Mouse (Mus musculus) adrenal gland, postnatal 10 days (tissue): ENCODE measurements around the gene Arhgap31. TPM values are rescaled to one million over a fixed set of nuclear protein-coding genes. Genes with fewer than 3 reads are reported as not detected.
A peak's percentile ranks its signal among the peaks of the same experiment; 100 is the strongest.

ENCODE experiments used
- DNase-seq: peaks from one replicate; pipeline ENCODE4 v3.0.0; 2021; ENCODE audit warnings: mixed read lengths
- total RNA-seq, 2 experiments: library from RNA; stranded (reverse); gene quantifications; 2 replicates each; pipeline ENCODE4 v1.2.3; 2021

Arhgap31 gene
- total RNA-seq, 2 experiments from 2014 or later: 31.6 to 36.3 TPM

DNA sequence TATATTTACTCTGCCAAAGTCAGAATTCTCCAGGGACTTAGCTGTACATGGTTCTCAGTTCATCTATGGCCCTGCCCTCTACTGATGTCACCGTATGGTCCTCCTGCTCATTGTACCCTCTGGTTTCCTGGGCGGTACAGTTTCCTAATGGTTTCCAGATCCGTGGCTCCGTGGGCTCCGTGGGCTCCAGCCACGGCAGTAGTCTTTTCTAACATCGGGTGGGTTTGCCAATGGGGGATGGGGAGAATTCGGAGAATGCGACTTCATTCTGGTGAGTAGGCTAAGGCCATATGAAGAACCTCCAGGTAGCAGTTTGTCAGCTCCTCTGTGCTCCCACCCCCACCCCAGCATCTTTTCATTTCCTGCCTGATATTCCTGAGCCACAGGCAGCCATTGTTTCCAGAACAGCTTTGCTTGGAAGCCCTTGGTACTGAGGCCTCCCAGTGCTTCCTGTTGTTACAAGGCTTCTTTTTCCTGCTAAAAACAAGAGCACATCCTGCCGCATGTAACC, 61.3 kb downstream of the Arhgap31 start:
- DNase-seq: no peak

DNA sequence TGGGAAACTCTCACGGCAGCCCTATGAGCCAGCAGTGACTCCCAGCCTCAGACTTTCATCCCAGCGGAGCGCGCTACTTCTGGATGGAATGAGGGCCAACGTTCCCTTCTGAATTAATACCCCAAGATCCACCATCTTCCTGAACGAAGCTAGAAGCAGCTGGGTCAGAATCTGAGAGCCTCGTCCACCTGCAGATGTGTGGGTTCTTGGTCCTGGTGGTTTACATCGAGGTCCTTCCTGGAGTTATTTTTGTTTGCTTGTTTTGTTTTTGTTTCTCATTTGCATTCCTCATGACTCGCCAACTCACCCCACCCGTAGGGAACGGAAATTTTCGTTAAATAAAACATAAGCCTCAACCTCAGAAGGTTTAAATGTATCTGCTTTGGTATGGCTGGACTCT, 61.8 kb downstream of the Arhgap31 start:
- no peak for DNase-seq

DNA sequence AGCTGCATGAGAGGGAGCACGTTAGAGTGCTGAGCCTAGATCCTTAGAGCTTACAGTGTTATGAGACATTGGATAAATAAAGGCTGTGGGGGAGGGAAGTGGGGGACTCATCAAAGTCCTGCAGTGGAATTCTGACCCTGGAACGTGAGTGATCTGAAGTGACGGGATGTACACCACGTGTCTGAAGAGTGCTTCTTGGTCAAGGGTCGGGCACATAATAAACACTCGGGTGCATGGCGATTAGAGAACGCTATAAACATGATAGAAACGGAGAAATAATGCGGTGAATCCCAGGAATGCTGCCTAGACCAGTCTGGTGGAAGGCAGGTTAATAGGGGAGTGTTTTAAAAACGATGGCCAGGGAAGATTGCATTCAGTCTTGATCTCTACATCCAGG, 63.6 kb downstream of the Arhgap31 start:
- no peak for DNase-seq

- peak; percentile 62 for DNase-seq
Measured at GRCm38 (mm10) chr16:38648783-38649430, 64.2 kb downstream of the Arhgap31 start.

DNA sequence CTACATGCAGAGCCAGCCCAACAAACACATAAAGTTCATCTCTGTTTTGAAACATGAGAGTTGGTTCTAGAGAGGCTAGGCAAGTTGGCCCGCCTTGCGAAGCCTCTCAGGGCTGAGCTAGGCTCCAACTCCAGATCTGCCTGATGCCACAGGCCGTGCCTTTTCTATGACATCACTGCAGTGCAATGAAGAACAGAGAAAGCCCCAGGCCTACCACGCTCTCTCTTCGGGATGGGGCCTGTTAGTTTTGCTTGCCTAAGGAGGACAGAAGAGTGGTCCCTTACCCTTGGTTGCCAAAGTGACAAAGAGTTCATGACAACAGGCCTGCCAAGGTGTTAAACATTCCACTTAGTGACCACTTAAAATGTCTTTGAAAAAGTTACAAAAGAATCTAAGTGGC, 64.9 kb downstream of the Arhgap31 start:
- no peak for DNase-seq

DNA sequence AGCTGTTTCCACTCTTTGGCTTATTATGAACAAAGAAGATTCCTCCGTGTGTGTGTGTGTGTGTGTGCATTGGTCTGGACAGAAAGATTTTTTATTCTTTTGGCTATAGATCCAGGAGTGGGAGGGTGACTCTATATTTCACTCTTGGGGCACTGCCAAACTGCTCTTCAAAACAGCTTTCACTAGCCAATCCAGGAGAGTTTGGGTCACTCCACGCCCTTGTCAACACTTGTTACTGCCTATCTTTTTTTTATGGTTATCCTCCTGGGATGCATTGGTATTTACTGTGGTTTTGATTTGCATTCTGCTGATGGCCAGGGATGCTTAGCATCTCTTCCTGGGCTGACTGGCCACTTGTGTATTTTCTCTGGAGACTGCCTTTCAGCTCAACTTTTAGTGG, 68.6 kb downstream of the Arhgap31 start:
- no peak for DNase-seq

DNA sequence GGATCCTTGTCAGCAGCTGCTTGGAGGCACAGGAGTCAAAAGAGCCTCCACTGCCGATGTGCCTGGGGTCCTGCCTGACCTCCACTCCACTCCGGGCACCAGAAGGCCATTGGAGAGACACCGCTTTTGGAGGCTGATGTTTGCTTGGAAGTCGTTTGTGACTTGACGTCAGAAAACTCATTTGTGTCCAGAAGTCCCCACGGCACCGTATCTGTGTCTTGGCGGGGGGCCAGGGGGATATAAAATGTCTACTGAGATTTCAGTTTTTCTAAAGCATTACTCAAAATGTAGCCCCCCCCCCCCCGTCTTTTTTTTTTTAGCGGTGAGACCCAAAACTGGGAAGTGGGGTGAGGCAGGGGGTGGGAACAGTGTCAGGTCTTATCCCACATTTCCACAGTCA, 76.0 kb downstream of the Arhgap31 start:
- no peak for DNase-seq

DNA sequence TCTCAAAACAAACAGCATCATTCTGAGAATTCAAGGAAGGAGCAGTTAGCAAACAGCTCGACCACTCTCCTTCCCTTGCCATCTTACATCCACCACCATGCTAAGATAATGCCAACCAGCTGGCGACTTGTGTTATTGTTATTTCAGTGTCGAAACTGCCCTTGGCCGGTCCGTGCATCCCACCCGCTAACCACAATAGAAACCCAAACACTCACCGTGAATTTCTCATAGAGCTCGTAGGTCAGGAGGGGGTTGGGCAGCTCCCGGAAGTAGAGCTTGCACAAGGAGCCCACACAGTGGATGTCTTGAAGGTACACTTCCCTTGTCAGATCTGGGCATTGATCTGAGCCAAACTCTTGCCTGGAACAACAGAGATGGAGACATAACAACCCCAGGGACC, 76.4 kb downstream of the Arhgap31 start:
- DNase-seq: no peak

GRCm38 (mm10) chr16:38635833-38636390, 77.2 kb downstream of the Arhgap31 start:
- no peak for DNase-seq

- DNase-seq: peak; percentile 85
Measured at GRCm38 (mm10) chr16:38632147-38632546, 80.9 kb downstream of the Arhgap31 start.

DNA sequence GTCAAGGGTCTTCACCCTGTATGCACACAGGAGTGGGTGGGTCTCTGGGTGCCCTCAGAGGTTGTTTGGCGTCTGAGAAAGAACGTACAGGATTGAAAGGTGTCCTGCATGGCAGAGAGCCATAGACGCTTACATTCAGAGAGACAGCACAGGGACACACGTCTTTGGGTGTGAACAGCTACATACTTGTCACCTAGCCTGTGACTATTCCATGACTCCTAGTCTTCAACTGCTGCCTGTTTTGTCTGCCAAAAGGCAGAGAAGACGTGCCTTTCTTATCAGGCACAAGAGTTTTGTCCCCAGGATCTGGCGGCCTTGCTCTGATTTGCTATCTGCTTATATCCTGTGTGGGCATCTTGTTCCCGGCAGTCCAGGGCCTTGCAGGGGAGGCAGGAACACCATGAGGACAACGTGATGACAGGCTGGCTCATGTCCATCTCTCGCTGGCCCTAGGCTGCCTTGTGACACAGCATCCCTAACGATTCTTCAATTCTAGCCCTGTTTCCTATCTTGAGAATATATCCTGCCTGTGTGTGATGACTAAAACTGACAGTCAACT, 87.2 kb downstream of the Arhgap31 start:
- DNase-seq: peak; percentile 55

DNA sequence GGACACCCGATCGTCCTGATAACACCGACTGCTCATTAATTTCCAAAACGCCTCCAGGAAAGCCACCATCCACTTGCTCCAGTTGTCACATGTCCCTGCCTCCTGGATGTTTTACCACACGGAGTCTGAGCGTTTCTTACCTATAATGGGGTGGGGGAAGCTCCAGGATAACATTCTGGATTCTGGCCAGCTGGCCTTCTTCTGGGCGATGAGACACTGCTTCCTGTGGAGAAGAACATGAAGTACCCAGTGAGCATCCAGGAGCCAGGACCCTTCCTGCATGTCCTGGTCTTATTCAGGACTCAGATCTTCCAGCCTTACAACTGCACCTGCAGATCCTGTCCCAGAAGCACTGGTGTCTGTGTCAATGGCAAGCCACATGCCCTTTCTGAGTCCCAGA, 87.7 kb downstream of the Arhgap31 start:
- DNase-seq: no peak

GRCm38 (mm10) chr16:38624303-38624702, 88.8 kb downstream of the Arhgap31 start:
- no peak for DNase-seq

DNA sequence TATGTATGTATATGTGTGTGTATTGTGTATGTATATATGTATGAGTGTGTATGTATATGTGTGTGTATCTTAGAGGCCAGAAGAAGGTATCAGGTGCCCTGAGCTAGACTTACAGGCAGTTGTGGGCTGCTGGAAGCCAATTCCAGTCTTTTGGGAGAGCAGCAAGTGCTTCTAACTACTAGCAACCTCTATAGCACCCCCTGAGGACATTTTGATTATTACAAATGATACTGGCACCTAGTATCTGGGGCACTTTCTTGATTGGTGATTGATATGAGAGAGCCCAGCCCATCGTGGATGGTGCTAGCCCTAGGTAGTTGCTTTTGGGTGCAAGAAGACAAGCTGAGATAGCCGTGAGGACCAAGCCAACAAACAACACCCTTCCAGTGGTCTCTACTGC, 90.8 kb downstream of the Arhgap31 start:
- no peak for DNase-seq

DNA sequence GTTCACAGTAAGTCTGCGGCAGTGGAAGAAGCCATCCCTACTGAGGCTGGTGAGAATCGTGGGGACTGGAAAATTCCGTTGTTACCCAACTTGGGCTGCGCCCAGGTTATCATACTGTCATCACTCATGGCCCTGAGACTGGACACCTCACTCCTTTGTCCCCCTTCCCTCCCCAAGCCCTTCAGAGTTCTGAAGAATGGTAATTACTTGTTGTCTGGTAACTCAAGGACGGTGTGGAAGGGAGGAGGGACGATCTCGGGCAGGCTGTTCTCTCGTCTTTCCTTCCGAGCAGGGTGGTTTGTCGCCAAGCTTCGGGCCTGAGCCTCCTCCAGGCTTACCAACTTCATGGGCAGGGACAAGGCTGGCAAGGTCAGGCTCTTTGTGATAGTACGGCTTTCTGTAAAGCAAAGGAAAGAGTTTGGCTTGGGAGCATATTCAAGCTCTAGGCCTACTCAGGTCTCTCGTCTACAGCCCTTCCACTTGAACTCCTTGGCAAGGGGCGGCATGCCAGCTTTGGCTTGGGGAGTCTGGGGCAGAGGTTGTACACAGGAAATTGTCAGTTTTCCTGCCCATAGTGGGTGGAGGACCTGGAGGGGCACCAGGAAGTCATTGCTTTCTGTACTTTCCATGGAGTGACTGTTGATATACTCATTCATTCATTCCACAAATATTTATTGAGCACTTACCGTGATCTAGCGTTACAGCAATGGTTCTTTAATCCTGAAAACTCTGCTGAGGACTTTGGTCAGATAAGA, 92.2 kb downstream of the Arhgap31 start:
- peak; percentile 59 for DNase-seq

GRCm38 (mm10) chr16:38619054-38619453, 94.0 kb downstream of the Arhgap31 start:
- peak; percentile 85 for DNase-seq

- no peak for DNase-seq
Measured at GRCm38 (mm10) chr16:38617977-38618376, 95.1 kb downstream of the Arhgap31 start.

GRCm38 (mm10) chr16:38613646-38614045, 99.4 kb downstream of the Arhgap31 start:
- DNase-seq: no peak

- no peak for DNase-seq
Measured at GRCm38 (mm10) chr16:38612646-38613045, 100.4 kb downstream of the Arhgap31 start.

DNA sequence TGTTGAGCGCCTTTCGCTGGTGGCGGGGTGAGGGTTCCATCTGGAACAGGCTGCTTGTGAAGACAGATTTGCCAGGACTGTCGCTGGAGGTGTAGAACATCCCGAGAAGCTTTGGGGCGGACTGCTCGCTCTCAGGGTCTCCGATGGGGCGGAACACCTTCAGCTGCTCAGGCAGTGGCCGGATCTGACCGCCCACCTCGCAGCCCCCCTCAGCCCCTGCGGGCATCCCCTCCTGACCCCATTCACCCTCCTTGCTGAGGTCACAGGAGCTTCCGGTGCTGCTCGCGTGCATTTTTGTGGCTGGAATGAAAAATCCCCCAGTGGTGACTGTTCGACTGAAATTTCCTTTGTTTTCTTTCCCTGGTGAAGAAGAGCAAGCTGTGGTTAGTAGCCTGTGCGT, 104.0 kb downstream of the Arhgap31 start:
- DNase-seq: no peak

GRCm38 (mm10) chr16:38608687-38609086, 104.4 kb downstream of the Arhgap31 start:
- DNase-seq: no peak

DNA sequence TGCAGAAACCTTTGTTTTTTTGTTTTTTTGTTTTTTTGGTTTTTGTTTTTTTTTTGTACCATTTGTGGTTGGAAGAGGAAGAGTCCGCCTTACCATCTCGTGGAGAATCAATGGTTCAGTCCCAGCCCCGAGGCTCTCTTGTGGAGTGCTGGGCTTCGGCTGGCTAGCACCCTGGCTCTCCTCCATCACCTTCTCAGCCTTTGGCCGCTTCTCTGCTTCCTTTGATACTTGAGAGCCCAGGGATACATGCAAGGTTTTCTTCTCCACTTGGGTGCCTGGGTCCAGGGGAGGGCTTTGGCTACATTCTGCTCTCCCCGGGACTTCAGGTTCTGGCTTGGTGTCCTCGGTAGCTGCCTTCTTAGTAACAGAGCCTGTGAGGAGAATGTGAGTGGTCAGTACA, 106.6 kb downstream of the Arhgap31 start:
- DNase-seq: no peak
